Mouse (Mus musculus) ES-E14 (cell line): ENCODE data around the gene Pop7.

Source experiments
- MAFK ChIP-seq: IDR thresholded peaks from 2 replicates; pipeline ENCODE4 v1.6.1; 2014; ENCODE audit warnings: mild to moderate bottlenecking, low read depth, low read length, inconsistent platforms; ENCODE audit not compliant: insufficient read depth
- ZC3H11A ChIP-seq: IDR thresholded peaks from 2 replicates; pipeline ENCODE4 v1.6.1; 2012; ENCODE audit warnings: low read depth, mild to moderate bottlenecking, inconsistent platforms, low read length, borderline replicate concordance
- ZNF384 ChIP-seq: IDR thresholded peaks from 2 replicates; pipeline ENCODE4 v1.6.1; 2012; ENCODE audit warnings: low read depth, low read length, inconsistent platforms

DNA sequence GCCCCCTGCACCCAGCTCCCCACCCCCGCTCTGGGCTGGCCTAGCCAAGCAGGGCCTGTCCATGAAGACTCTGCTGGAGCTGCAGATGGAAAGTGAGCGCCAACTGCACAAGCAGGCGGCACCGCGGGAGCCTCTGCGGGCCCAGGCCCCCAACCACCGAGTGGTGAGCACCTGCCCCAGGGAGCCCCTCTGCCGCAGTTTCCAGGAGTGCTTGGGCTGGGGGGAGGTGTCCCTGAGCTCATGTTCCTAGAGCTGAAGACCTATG, 21.9 kb upstream of the Pop7 start:
- TF ChIP-seq ZC3H11A (no peak), ZNF384 (no peak), MAFK (no peak)
